Mouse (Mus musculus) myocyte (in vitro differentiated cells): ENCODE results near the gene Agap2. TPM values are rescaled to one million over a fixed set of nuclear protein-coding genes. Genes with fewer than 3 reads are reported as not detected.

Source experiments
- H3K27me3 ChIP-seq: one replicate; pipeline ENCODE4 v1.6.1; 2011; ENCODE audit not compliant: control insufficient read depth, insufficient read depth, insufficient read length
- H3K36me3 ChIP-seq: one replicate; pipeline ENCODE4 v1.6.1; 2011; ENCODE audit not compliant: control insufficient read depth, insufficient read depth
- H3K4me2 ChIP-seq: one replicate; pipeline ENCODE4 v1.6.1; 2011; ENCODE audit warnings: low read depth, control low read depth
- H3K4me3 ChIP-seq: one replicate; pipeline ENCODE4 v1.5.1; 2011; ENCODE audit warnings: mild to moderate bottlenecking, control low read depth, moderate library complexity
- H3K79me2 ChIP-seq: one replicate; pipeline ENCODE4 v1.6.1; 2011; ENCODE audit not compliant: control insufficient read depth, insufficient read depth
- H3ac ChIP-seq: one replicate; pipeline ENCODE4 v1.6.1; 2011; ENCODE audit not compliant: control insufficient read depth, insufficient read length
- CEBPB ChIP-seq: IDR thresholded peaks from 2 replicates; pipeline ENCODE4 v1.6.1; 2011; ENCODE audit warnings: mild to moderate bottlenecking, moderate library complexity; ENCODE audit not compliant: poor library complexity, insufficient read depth, severe bottlenecking
- E2F4 ChIP-seq: IDR thresholded peaks from one replicate; pipeline ENCODE4 v1.6.1; 2011; ENCODE audit warnings: mild to moderate bottlenecking, control low read depth, moderate library complexity; ENCODE audit not compliant: insufficient read depth
- MAX ChIP-seq: IDR thresholded peaks from one replicate; pipeline ENCODE4 v1.6.1; 2011; ENCODE audit warnings: low read depth, mild to moderate bottlenecking, control low read depth
- MYOD1 ChIP-seq, 3 experiments: IDR thresholded peaks; one replicate each; pipeline ENCODE4 v1.6.1; 2011; ENCODE audit warnings: control low read depth in 2 of 3, low read depth in 2 of 3, mild to moderate bottlenecking in 2 of 3, moderate library complexity in 1 of 3; ENCODE audit not compliant: insufficient read length in 2 of 3, control insufficient read depth in 1 of 3
- MYOG ChIP-seq, 3 experiments: IDR thresholded peaks; one replicate each; pipeline ENCODE4 v1.6.1; 2011; ENCODE audit warnings: control low read depth in 2 of 3, low read depth in 2 of 3, mild to moderate bottlenecking in 2 of 3; ENCODE audit not compliant: insufficient read length in 2 of 3, control insufficient read depth in 1 of 3, insufficient read depth in 1 of 3
- POLR2A ChIP-seq: IDR thresholded peaks from one replicate; pipeline ENCODE4 v1.6.1; 2011; ENCODE audit warnings: low read depth, mild to moderate bottlenecking, control low read depth, moderate library complexity; ENCODE audit not compliant: insufficient read length
- POLR2AphosphoS2 ChIP-seq: IDR thresholded peaks from one replicate; pipeline ENCODE4 v1.6.1; 2011; ENCODE audit warnings: low read depth, control low read depth; ENCODE audit not compliant: insufficient read length
- REST ChIP-seq: IDR thresholded peaks from one replicate; pipeline ENCODE4 v1.6.1; 2011; ENCODE audit warnings: mild to moderate bottlenecking, control low read depth, moderate library complexity; ENCODE audit not compliant: insufficient read depth, insufficient read length
- SRF ChIP-seq: IDR thresholded peaks from one replicate; pipeline ENCODE4 v1.6.1; 2011; ENCODE audit warnings: low read depth; ENCODE audit not compliant: control insufficient read depth, insufficient read length
- TCF3 ChIP-seq: IDR thresholded peaks from one replicate; pipeline ENCODE4 v1.6.1; 2011; ENCODE audit warnings: low read depth, control low read depth; ENCODE audit not compliant: insufficient read length
- USF1 ChIP-seq: IDR thresholded peaks from one replicate; pipeline ENCODE4 v1.6.1; 2011; ENCODE audit warnings: low read depth, mild to moderate bottlenecking, control low read depth, moderate library complexity
- polyA plus RNA-seq: library from polyadenylated mRNA; unstranded; fragments of >200 nt; fragmentation: generic; extraction: Trizol; gene quantifications from one replicate; pipeline ENCODE4 v1.2.1, GENCODE M21; 2012; ENCODE audit warnings: missing spikeins

The Agap2 gene
- polyA plus RNA-seq, 1 experiment: 1.2 TPM

DNA sequence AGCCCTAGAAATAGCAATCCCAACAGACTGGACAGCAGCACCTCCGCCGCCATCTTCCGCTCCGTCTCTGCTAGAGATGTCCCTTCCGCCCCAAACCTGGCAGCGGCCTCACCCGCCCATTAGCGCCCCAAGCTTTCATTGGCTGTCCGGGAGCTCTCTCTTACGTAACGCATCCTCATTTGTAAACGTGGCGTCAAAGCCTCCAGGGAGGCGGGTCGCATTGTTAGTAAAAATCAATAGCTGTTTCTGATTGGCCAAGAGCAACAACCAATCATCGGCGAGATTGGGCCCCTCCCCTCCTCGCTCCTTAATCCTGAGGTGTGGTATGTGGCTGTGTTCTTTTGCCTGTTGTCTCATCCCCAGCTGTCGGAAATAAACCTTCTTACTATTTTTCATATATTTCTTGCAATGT, 46.0 kb downstream of the Agap2 start, which contains the start of gene Os9:
TSS of gene Os9 (minus strand) at position 66 of the 412 bp plus-strand sequence.
- no peaks in the 10 kb centered on the region for H3K27me3 ChIP-seq
- TF ChIP-seq POLR2AphosphoS2 (peak; percentile 82), SRF (peak; percentile 87), TCF3 (no peak), USF1 (no peak), POLR2A (peak; percentile 88)

DNA sequence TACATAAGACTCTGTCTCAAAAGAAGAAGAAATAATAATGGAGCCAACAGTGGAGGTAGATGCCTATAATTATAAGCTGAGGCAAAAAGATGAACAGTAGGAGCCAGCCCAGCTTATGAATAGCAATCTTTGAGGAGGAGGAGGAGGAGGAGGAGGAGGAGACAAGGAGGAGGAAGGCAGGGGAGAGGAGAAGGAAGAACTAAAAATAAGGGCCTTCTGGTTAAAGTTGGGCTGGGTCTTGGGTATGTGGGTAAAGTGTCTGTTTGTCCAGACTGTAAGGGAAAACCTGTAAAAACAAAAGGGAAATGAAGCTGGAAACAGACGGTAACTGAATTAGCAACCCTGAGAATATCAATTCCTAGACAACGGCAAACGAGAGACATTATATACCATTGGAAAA, 46.9 kb downstream of the Agap2 start:
- TF ChIP-seq MYOD1 (IDR thresholded peaks at IDR 0.05; ENCODE audit: control insufficient read depth in 1 of 3, insufficient read length in 2 of 3, low read depth in 2 of 3) (no peak), POLR2A (no peak)
- Histone ChIP-seq H3K27me3 (no peaks in the 10 kb centered on the region), H3ac (no peak overlapping the region)

More for the DNA sequence above, 46.0 kb downstream of the Agap2 start, which contains the start of gene Os9:
- Histone ChIP-seq H3K79me2 (no peaks in the 10 kb centered on the region), H3K4me3 (peak within 1 kb of the TSS; percentile 79), H3K36me3 (peaks cover 12% of the 10 kb centered on the region), H3ac (peak within 1 kb of the TSS; percentile 4), H3K4me2 (peak within 1 kb of the TSS; percentile 89)

DNA sequence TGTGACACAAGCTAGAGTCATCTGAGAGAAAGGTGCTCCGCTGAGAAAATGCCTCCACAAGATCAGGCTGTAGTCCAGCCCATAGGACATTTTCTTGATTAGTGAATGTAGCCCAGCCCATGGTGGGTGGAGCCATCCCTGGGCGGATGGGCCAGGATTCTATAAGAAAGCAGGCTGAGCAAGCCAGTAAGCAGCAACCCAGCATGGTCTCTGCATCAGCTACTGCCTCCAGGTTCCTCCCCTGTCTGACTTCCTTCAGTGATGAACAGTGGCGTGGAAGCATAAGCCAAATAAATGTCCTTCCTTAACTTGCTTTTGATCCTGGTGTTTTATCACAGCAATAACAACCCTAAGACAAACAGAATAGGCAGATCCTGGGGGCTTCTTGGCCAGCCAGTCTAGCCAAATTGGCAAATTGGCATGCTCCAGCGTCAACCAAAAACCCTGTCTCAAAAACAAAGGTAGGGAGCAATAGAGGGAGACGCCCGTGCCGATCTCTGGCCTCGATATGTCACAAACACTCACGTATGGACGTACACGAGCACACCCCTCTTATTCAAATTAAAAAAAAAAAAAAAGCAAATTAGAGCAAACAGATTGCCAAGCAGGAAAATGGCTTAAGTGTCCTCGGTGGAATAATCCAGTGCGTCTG, 47.8 kb downstream of the Agap2 start:
- no peak for TF ChIP-seq MAX
- no peak for TF ChIP-seq TCF3
- TF ChIP-seq POLR2A: no peak
- no peak for TF ChIP-seq MYOG (IDR thresholded peaks at IDR 0.05; ENCODE audit: control insufficient read depth in 1 of 3, insufficient read depth in 1 of 3, insufficient read length in 2 of 3, low read depth in 2 of 3)
- peak overlapping the region; percentile 5 for H3K4me2 ChIP-seq
- H3ac ChIP-seq: no peak overlapping the region
- H3K36me3 ChIP-seq: peaks cover 12% of the 10 kb centered on the region
- H3K27me3 ChIP-seq: no peaks in the 10 kb centered on the region
- H3K4me3 ChIP-seq: no peak overlapping the region
- no peaks in the 10 kb centered on the region for H3K79me2 ChIP-seq

More for the DNA sequence above, 46.9 kb downstream of the Agap2 start:
- H3K79me2 ChIP-seq: no peaks in the 10 kb centered on the region
- no peak overlapping the region for H3K4me3 ChIP-seq
- H3K36me3 ChIP-seq: peaks cover 12% of the 10 kb centered on the region
- no peak overlapping the region for H3K4me2 ChIP-seq

DNA sequence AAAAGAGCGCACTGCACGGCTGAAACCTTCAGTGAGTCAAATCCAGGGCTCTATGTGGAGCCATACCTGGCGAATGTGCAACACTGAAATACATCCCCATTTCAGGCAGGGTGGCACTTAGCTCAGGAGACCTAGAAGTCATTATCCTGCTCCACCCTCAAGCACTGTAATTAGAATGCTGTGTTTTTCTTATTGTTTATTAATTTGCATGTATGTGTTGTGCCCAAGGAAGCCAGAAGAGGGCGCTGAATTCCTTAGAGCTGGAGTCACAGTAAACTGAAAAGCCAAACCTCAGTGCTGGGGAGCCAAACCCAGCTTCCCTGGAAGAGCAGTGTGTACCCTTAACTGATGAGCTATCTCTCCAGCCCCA, 48.3 kb downstream of the Agap2 start:
- Histone ChIP-seq H3K79me2 (no peaks in the 10 kb centered on the region), H3K4me2 (peak overlapping the region; percentile 5), H3K27me3 (no peaks in the 10 kb centered on the region), H3K4me3 (no peak overlapping the region), H3ac (no peak overlapping the region), H3K36me3 (peaks cover 8% of the 10 kb centered on the region)
- TF ChIP-seq USF1 (no peak), MYOD1 (IDR thresholded peaks at IDR 0.05; ENCODE audit: control insufficient read depth in 1 of 3, insufficient read length in 2 of 3, low read depth in 2 of 3) (no peak)

DNA sequence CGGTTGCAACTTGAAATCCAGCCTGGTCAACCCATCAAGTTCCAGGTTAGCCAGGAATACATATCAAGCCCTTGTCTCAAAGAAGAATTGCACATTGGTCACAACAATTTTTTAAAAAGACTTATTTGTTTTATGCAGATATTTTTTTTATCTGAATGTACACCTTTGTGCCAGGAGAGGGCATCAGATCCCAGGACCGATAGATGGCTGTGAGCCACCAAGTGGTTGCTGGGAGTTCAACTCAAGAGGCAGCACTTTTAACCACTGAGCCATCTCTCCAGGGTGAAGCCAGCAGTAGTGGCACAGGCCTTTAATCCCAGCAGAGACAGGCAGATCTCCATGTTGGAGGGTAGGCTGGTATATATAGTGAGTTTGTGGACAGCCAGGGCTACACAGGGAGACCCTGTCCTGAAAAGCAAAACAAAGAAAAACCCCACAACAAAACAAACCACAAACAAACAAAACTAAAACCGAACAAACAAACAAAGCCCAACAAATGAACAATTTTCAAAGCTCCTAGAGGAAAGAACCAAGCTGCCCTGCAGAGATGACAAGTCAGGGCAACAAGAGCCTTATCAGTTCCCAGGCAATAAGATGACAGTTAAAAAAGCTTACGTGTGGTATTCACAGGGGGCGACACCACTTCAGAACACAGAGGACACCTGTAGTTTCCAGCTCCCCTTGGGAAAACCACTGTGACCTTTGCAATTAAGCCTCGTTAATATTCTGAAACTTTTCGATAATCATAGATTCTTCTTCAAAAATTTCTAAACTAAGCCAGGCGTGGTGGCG, 50.3 kb downstream of the Agap2 start:
- H3K79me2 ChIP-seq: no peaks in the 10 kb centered on the region
- H3K4me2 ChIP-seq: no peak overlapping the region
- no peak overlapping the region for H3ac ChIP-seq
- TF ChIP-seq CEBPB (no peak), TCF3 (no peak), POLR2AphosphoS2 (no peak), E2F4 (no peak), REST (no peak), MYOG (IDR thresholded peaks at IDR 0.05; ENCODE audit: control insufficient read depth in 1 of 3, insufficient read depth in 1 of 3, insufficient read length in 2 of 3, low read depth in 2 of 3) (no peak)
- H3K4me3 ChIP-seq: no peak overlapping the region
- H3K36me3 ChIP-seq: no peaks in the 10 kb centered on the region
- no peaks in the 10 kb centered on the region for H3K27me3 ChIP-seq

DNA sequence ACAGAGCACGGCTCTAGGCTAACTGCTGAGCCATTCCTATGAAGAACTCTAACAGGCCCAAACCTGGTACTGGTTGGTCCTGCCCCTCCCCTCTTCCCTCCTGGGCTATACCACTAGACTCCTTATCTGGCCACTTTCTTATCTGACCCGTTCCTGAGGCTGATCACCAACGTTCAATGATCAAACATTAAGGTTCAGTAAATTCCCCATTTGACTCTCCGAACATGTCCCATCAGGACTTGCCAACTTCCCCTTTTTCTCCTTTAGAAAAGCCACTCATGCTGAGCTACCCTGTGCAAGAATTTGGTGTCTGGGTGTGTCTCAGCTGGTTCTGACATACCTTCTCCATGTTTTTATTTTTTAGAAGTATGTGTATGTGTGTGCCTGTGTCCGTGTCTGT, 51.5 kb downstream of the Agap2 start:
- Histone ChIP-seq H3K4me2 (no peak overlapping the region), H3K79me2 (no peaks in the 10 kb centered on the region), H3ac (no peak overlapping the region), H3K27me3 (no peaks in the 10 kb centered on the region), H3K36me3 (no peaks in the 10 kb centered on the region), H3K4me3 (no peak overlapping the region)
- TF ChIP-seq E2F4 (no peak), REST (no peak), TCF3 (no peak), USF1 (no peak), MAX (no peak), POLR2AphosphoS2 (no peak), POLR2A (no peak)
